Mouse (Mus musculus) kidney, adult 2 months (tissue): ENCODE measurements at regions not wholly inside any gene's neighbourhood (a gene's known extent, or its start where the extent isn't known, plus 50 kb on each side); places are given as distances from the start of the nearest gene placed in this dataset.
"Not testable (repeated sequence)": the region's sequence is repeated elsewhere in the genome, so short reads cannot be mapped to it uniquely, and the experiment has no call there.

Experiments used
- DNase-seq: peaks from one replicate; pipeline ENCODE4 v3.0.0; 2021
- H3K27ac ChIP-seq: fragments of 200-500 bp; 2 replicates; pipeline ENCODE4 v1.5.1; 2012; ENCODE audit warnings: low read depth, low read length, control low read depth, inconsistent platforms; ENCODE audit not compliant: insufficient read depth
- H3K27me3 ChIP-seq: fragments of 200-500 bp; replicated peaks from 2 replicates; pipeline ENCODE4 v1.6.1; 2012; ENCODE audit warnings: mild to moderate bottlenecking, moderate library complexity, low read length, inconsistent platforms; ENCODE audit not compliant: control insufficient read depth, insufficient read depth
- H3K36me3 ChIP-seq: fragments of 200-500 bp; 2 replicates; pipeline ENCODE4 v1.6.1; 2012; ENCODE audit warnings: mild to moderate bottlenecking, moderate library complexity, low read length, inconsistent platforms; ENCODE audit not compliant: control insufficient read depth, insufficient read depth
- H3K4me1 ChIP-seq: fragments of 200-500 bp; 2 replicates; pipeline ENCODE4 v1.6.1; 2011; ENCODE audit warnings: low read length; ENCODE audit not compliant: control insufficient read depth, insufficient read depth
- H3K4me3 ChIP-seq: fragments of 200-500 bp; 2 replicates; pipeline ENCODE4 v1.5.1; 2011; ENCODE audit warnings: mild to moderate bottlenecking, low read depth, low read length, control low read depth; ENCODE audit not compliant: insufficient read depth
- CTCF ChIP-seq: fragments of 200-500 bp; conservative IDR thresholded peaks from 2 replicates; pipeline ENCODE4 v1.5.1; 2011; ENCODE audit warnings: low read depth, mild to moderate bottlenecking, control low read depth, low read length, moderate library complexity, mixed read lengths; ENCODE audit not compliant: insufficient read depth, insufficient read length
- POLR2A ChIP-seq: fragments of 200-500 bp; IDR thresholded peaks from one replicate; pipeline ENCODE4 v1.6.1; 2011; ENCODE audit warnings: low read depth, low read length, control low read depth
- WGBS: fragments of 180-500 bp; shearing (Covaris S2); methylation state at CpG from one replicate; pipeline ENCODE4 v1.1.7; 2018; 5-methylcytosine and 5-hydroxymethylcytosine counted together

DNA sequence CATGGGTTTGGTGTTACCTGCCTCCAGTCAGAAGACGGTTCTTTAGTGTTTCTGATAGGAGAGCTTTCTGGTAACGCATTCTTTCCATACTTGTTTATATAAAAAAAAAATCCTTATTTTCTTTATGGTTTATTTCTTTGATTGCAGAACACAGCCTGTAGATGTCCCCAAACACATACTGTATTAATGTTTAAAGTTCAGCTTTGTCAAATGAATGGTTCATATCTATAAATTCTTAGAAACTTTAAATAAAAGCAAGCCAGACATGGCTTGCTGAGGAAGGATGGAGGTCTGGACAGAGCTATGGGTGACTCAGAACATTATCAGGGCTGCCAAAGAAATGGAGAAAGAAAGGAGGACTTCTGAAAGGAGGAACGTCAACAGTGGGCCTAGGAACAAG lies 1852.1 kb downstream of the 9330182O14Rik start:
- 82% methylated on average over 3 of the region's 3 CpGs for WGBS
- Histone ChIP-seq H3K36me3 (no peaks in the 10 kb centered on the region), H3K4me1 (no peaks in the 10 kb centered on the region), H3K4me3 (no peak overlapping the region), H3K27me3 (no peaks in the 10 kb centered on the region), H3K27ac (no peak overlapping the region)
- no peak for DNase-seq
- TF ChIP-seq CTCF (no peak), POLR2A (no peak)

DNA sequence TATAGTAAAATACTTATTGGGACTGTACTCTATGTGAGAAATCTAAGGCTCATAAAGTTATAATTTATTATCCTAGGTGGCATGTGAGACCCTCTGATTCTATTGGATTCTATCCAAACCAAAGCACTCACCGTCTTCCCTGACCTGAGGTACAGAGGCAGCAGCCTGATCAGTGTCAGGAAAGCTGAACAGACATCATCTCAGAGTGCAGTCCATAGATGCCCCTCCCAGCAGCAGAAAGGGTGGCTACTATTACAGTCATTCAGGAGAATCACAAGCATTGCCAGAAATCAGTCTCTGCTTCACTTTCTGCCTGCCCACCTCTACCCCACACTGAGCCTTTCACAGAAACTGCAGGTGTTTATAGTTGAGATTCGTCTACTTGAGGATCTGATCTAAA lies 1854.9 kb downstream of the 9330182O14Rik start:
- Histone ChIP-seq H3K36me3 (no peaks in the 10 kb centered on the region), H3K27ac (no peak overlapping the region), H3K4me1 (no peaks in the 10 kb centered on the region), H3K4me3 (no peak overlapping the region), H3K27me3 (no peaks in the 10 kb centered on the region)
- DNase-seq: no peak
- 45% methylated on average over 2 of the region's 2 CpGs for WGBS
- TF ChIP-seq POLR2A: no peak
- no peak for TF ChIP-seq CTCF

DNA sequence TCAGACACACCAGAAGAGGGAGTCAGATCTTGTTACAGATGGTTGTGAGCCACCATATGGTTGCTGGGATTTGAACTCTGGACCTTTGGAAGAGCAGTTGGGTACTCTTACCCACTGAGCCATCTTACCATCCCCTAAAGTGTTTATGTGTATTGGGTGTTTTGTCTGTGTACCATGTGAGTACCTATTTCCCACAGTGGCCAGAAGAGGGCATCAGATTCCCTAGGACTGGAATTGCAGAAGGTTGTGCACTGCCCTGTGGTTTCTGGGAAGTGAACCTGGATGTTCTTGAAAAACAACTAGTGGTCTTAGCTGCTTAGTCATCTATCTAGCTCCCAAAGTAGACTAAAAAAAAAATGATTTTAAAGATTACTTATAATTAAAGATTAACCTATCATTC lies 1857.7 kb downstream of the 9330182O14Rik start:
- Histone ChIP-seq H3K36me3 (no peaks in the 10 kb centered on the region), H3K27me3 (no peaks in the 10 kb centered on the region), H3K4me3 (no peak overlapping the region), H3K4me1 (no peaks in the 10 kb centered on the region), H3K27ac (no peak overlapping the region)
- no peak for TF ChIP-seq CTCF
- TF ChIP-seq POLR2A: no peak
- DNase-seq: no peak

DNA sequence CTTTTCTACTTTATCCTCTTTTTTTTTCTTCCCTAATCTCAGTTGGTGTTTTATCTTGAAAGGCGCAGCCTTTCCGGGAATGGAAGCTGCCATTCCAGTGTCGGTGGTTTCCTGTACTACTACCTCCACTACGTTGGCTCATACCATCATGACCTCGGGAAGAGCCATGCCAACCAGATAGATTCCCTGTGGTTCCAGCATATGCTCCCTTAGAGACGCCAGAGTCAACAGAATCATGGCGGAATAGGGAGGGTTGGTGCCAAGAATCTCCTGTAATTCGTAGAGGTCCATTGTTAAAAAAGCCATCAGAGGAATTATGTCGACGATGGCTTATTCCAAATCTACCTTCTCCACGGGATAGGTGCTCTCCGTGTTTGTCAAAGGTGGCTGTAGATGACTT lies 1898.1 kb downstream of the 9330182O14Rik start:
- H3K27me3 ChIP-seq: not testable (repeated sequence)

DNA sequence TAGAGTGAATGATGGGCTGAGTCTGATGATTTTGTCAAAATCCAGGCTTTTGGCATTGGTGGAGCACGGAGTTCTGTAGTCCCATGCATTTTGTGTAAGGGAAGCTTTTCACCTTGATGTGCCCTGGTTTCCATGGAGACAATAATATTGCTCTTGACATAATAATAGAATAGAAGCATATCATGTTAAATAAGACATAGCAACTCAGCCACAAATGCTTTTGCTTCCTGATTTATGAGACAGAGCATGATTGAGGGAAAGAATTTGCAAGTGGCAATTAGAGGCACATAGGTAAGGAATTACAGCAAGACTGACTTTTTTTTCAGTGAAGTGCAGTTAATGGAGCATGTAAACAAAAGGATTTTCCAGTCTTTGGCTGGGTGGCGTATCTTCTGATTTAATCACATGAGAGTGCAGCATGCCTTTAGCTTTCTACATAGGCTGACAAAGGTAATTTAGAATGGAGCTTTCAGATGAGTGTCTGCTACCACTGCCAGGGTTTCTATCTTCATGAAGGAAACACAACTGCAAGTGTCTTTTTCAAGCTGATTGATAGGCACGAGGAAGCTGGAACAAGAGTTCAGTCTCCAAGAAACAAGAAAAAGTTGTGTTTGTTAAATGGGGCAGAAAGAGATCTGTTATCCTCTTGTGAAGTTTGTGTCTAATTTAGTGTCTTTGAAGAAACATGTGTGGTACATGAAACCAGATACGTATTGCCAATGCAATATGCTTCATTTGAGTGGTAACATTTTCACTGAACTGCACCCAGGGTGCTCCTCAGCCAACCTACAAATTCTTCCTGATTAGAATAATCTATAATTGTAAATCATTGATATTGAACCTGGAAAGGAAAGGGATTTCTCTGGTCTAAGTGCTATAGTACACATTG lies 1913.2 kb downstream of the 9330182O14Rik start:
- no peak overlapping the region for H3K27ac ChIP-seq
- no peaks in the 10 kb centered on the region for H3K27me3 ChIP-seq
- no peaks in the 10 kb centered on the region for H3K4me1 ChIP-seq
- H3K4me3 ChIP-seq: no peak overlapping the region
- DNase-seq: no peak
- 27% methylated on average over 4 of the region's 4 CpGs for WGBS
- TF ChIP-seq POLR2A: no peak
- no peak for TF ChIP-seq CTCF
- H3K36me3 ChIP-seq: no peaks in the 10 kb centered on the region

More for the DNA sequence above, 1898.1 kb downstream of the 9330182O14Rik start:
- H3K4me3 ChIP-seq, H3K36me3 ChIP-seq, DNase-seq, H3K4me1 ChIP-seq, H3K27ac ChIP-seq: not testable (repeated sequence)
- WGBS: 93% methylated on average over 12 of the region's 12 CpGs

DNA sequence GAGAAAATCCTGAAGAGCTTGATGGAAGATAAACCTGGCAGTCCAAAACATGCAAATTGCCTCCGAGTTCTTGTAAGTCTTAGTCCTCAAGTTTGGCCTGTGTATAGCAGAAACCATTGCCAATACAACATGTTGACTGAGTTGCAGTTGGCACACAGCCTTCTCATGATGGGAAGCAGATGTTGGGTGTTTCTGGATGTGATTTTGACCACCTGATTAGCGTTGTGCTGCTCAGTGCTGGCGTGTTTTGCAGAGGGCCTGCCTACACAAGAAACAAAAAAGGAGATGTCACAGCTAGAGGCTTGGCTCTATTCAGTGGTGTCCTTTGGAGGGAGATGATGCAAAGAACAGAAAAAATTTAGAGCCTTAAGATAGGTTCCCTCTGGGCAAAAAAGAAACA lies 1922.6 kb downstream of the 9330182O14Rik start:
- WGBS: 72% methylated on average over 3 of the region's 3 CpGs

DNA sequence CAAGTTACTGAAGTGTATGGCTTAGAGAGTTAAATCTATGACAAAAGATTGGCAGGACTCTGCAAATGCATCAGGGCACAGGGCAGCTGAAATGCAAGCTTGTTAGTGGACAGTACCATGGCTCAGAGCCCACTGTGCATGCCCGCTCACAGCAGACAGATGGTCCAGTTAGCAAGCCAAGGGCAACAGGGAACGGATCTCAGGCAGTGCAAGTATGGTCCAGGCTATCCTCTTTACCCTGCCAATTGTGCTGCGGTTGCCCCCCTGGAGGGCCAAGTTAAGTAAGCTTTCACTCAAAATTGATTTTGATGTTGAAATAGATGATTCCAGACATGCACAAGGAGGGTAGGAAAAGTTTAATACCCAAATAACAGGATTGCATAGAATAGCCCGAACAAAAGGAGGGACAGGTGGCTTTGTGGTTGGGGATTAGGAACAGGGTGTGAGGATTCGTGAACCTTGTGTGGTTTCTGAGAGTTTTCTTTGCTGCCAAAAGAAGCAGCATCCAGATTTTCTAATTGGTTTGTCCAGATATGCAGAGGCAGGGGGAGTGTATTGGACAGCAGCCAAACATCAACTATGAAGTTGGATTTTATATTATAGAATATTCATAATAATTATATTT lies 1934.2 kb downstream of the 9330182O14Rik start:
- DNase-seq: no peak
- Histone ChIP-seq H3K27ac (no peak overlapping the region), H3K27me3 (no peaks in the 10 kb centered on the region), H3K4me3 (no peak overlapping the region), H3K4me1 (no peaks in the 10 kb centered on the region), H3K36me3 (no peaks in the 10 kb centered on the region)
- TF ChIP-seq POLR2A (no peak), CTCF (no peak)
- 86% methylated on average over 5 of the region's 5 CpGs for WGBS

More for the DNA sequence above, 1922.6 kb downstream of the 9330182O14Rik start:
- Histone ChIP-seq H3K4me3 (no peak overlapping the region), H3K27ac (no peak overlapping the region), H3K36me3 (no peaks in the 10 kb centered on the region), H3K4me1 (no peaks in the 10 kb centered on the region), H3K27me3 (no peaks in the 10 kb centered on the region)
- peak; percentile 2 for DNase-seq
- TF ChIP-seq POLR2A (no peak), CTCF (no peak)
